Mouse (Mus musculus): Measurements from ENCODE around the gene Upf3a. TPM values are rescaled to one million over a fixed set of nuclear protein-coding genes. Genes with fewer than 3 reads are reported as not detected.

The Upf3a gene
- 30.8 TPM for polyA plus RNA-seq (2017; shearing (Covaris generic))

GRCm38 (mm10) chr8:13785250-13785763 lies at the start of gene Upf3a:
Upf3a (plus strand) TSS chr8:13785615.

GRCm38 (mm10) chr8:13756982-13757804 lies 28.2 kb upstream of the Upf3a start, which contains the start of gene Cdc16:
Cdc16 (plus strand) TSS chr8:13757676.

DNA sequence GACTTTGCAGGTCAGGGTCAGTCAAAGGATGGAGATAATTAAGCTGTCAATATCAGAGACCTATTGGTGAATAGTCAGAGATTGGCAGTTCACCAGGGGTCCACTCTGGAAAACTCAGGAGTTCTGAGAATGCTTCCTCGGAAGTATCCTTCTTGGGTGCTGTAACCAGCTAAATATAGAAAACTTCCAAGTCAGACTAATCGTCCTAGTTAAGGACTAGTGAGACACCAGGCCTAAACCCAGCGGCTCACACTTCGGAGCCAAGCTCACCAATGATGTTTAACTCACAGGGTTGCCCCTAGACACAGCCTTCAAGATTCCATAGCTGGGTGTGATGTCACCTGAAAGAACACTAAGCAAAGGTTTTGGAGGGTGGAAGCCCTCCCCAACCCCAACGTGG lies 52.9 kb downstream of the Upf3a start, which contains the start of gene AF366264:
Gene AF366264 (minus strand): TSS at position 101 of the 400 bp plus-strand sequence.

Other genes with a start within 250 kb of the Upf3a start
- not detected for gene 1700029H14Rik, start 223.2 kb upstream of the Upf3a start, polyA plus RNA-seq (2017; shearing (Covaris generic))
- 208 TPM for gene Rasa3, start 108.0 kb upstream of the Upf3a start, polyA plus RNA-seq (2017; shearing (Covaris generic))
- gene Cfap97d2, start 79.7 kb upstream of the Upf3a start, polyA plus RNA-seq (2017; shearing (Covaris generic)): not detected
- 28.8 TPM for gene Cdc16, start 27.9 kb upstream of the Upf3a start, polyA plus RNA-seq (2017; shearing (Covaris generic))
- 0.09 TPM for gene AF366264, start 52.8 kb downstream of the Upf3a start, polyA plus RNA-seq (2017; shearing (Covaris generic))
- gene Champ1, start 84.0 kb downstream of the Upf3a start, polyA plus RNA-seq (2017; shearing (Covaris generic)): 42.5 TPM
- gene Coprs, start 104.7 kb downstream of the Upf3a start, polyA plus RNA-seq (2017; shearing (Covaris generic)): 0.92 TPM